Mouse (Mus musculus) kidney, postnatal 25 days (tissue): ENCODE data around the gene Wdr77.
A peak's percentile ranks its signal among the peaks of the same experiment; 100 is the strongest.
"Not testable (repeated sequence)": the region's sequence is repeated elsewhere in the genome, so short reads cannot be mapped to it uniquely, and the experiment has no call there.

Source experiments
- DNase-seq, 2 experiments: peaks; one replicate each; pipeline ENCODE4 v3.0.0; 2021; ENCODE audit warnings: mixed read lengths in 2 of 2

Wdr77 gene

GRCm38 (mm10) chr3:105957235-105957634, 1.9 kb upstream of the Wdr77 start:
- no peak for DNase-seq

DNA sequence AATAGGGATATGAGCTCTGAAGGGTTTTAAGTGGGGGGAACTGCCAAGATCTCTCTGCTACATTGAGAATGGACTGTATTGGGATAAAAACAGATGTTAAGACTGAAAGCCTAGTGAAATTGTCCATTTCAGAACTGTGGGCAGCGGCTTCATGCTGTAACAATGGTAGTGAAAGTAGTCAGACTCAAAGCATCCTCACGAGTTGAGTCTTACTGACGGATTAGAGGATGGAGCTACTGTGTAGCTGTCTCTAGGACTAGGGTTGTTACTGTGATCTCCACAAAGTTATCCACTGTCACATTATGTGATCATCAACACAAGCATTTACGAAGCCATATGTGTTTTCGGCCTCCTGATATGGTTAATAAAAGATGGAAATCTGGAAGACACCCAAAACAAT, 965 bp upstream of the Wdr77 start:
- no peak for DNase-seq

DNA sequence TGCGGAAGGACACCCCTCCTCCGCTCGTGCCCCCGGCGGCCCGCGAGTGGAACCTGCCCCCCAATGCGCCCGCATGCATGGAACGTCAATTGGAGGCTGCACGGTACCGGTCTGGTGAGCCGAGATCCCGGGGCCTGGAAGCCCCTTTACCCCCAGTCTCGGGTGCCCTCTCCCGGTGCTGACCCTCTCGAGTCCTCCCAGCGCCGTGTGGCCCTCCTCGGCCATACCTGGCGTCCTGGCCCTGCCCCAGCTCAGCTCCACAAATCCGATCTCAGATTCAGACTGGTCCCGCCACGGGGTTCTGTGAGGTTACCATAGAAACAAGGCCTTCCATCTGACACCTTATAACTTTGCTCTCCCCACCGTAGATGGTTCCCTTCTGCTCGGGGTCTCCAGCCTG, 416 bp downstream of the Wdr77 start:
- no peak for DNase-seq

DNA sequence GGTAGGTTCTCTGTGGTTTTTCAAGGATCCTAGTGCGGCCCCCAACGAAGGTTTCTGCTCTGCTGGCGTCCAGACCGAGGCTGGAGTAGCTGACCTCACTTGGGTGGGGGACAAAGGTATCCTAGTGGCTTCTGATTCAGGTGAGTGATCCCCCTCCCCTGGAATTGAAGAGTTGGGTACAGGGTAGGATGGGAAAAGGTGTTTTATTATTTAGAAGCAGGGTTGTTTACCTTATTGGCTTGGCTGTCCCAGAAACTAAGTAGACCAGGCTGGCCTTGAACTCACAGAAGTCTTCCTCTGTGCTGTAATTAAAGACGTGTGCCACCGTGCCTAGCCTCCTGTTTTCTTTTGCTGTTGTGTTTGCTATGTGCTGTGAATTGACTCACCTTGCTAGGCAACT, 830 bp downstream of the Wdr77 start, which contains the start of gene Atp5f1:
TSS of gene Atp5f1 (minus strand) at position 101 of the 400 bp plus-strand sequence.
- DNase-seq = no peak

DNA sequence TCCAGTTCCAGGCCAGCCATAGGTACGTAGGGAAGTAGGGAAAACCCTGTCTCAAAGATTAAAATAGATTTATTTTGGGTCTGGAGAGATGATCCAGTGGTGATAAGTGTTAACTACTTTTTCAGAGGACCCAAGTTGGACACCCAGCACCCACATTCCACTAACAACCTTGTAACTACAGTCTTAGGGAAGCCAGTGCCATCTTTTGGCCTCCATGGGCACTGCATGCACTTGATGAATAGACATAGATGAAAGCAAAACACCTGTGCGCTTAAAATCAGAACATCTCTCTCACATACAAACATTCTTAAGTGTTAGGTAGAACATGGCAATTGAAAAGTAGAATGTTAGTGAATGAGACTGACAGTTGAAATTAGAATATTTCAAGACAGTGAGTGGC, 1.5 kb downstream of the Wdr77 start:
- DNase-seq = peak; percentile 10 to 31

- DNase-seq = no peak
These were observed 12.8 kb downstream of the Wdr77 start for GRCm38 (mm10) chr3:105971831-105972446.

- no peak for DNase-seq
These were observed 14.2 kb downstream of the Wdr77 start, which contains the start of gene Ovgp1 for GRCm38 (mm10) chr3:105973411-105973810. TSS of gene Ovgp1 (plus strand) at chr3:105973711.

DNA sequence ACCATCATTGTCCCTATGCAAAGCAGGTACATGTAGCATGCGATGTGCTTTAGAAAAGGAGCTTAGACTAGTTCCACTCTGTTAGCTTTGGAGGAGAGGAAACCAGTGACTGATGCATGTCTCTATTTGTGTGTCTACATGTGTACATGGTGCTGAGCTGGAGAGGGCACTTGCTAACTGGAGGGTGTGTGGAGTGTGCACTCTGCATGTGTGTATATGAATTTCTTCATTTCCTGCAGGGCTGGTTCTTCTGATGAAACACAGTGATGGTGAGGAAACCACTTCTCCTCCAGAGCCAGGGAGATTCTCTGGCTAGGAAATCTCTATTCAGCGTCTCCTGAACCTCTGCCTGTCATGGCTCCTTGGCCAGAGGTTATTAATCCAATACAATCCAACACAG, 15.0 kb downstream of the Wdr77 start:
- no peak for DNase-seq

DNA sequence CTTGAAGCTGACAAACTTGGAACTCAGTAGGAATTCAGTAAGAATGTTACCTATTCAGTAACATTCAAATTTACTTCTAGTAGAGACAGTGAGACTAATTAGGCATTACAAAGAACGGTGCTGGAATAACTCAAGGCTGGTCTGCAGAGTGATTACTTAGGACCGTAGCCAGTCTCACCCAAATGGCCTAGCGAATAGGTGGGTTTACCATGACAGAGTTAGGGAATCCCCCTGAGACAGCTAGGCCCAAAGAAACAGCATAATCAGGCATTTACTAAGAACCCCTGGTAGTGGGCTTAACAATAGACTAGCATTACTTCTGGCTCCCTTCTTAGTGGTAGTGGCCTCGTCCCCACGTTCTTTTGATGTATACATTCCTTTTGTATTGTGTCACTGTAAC, 30.4 kb downstream of the Wdr77 start:
- DNase-seq = not testable (repeated sequence)

DNA sequence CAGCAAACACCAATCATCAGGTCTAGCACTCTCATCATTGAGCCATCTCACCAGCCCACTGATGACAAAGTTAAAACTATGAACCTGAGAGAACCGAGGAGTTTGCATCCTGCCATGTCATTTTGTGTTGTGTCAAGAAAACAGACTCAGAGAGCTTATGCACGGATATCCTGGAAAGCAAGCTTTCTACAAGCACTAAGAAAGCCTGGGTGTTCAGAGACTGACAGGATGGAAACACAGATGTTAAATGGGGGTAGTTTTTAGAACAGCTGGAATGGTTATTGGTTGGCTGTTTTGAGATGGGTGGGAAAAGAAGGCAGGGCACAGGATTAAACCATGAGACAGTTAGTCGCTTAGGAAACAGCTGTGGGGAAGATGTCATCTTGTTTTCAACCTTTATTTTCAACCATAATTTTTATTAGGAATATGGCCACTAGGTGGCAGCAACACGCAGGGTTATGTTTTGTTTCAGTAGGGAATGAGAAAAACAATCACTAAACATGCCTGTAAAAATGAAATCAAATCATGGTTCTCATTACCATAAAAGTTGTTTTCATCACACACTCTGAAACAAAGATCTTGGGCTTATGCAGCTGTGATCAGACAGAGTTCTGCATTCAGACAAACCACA, 32.6 kb downstream of the Wdr77 start:
- peak in 1 of 2 experiments; percentile 70 for DNase-seq

DNA sequence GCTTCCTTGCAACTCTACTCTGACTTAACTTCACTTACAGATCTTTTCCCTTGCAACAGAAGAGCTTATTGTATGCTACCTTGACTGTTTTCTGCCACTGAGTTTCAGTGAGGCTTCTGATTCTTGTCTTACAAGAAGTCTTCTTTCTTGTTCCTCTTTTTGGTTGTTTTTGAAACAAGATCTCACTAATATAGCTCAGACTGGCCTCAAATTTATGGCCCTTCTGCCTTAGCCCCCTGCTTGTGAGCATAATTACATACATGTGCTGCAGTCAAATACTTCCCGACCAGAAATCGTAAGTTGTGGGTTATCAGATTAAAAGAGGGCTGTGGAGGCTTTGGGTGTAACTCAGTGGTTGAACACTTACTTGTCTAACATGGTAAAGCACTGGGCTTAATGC, 35.6 kb downstream of the Wdr77 start:
- no peak for DNase-seq

DNA sequence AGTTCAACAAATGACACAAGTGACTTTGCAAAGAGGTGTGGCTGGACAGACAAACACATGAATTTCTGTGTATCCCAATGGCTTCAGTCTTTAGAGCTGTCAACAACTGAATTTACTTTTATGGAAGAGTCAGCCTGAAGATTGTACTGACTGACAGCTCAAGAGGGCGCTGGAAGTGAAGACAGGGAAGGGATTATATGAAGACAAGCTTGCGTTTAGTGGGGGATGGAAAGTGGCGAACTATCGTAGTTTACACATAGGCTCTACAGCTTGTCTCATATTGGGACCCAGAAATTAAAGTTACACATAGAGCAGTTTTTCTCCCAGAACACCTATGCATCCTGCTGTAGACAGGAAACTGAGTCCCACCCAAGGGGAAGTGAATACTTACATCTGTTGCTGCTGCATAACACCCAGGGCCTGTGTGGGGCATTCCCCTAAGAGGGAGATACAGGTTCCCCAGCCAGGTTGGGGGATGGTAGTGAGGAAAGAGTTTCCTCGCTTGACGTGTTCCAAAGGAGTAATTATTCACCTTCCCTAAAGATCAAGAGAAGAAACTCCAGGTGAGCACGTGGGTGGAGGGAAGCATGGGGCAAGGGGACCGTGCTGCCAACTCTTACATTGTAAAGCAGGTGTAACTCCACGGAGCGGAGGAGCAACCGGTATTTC, 41.7 kb downstream of the Wdr77 start:
- no peak for DNase-seq

DNA sequence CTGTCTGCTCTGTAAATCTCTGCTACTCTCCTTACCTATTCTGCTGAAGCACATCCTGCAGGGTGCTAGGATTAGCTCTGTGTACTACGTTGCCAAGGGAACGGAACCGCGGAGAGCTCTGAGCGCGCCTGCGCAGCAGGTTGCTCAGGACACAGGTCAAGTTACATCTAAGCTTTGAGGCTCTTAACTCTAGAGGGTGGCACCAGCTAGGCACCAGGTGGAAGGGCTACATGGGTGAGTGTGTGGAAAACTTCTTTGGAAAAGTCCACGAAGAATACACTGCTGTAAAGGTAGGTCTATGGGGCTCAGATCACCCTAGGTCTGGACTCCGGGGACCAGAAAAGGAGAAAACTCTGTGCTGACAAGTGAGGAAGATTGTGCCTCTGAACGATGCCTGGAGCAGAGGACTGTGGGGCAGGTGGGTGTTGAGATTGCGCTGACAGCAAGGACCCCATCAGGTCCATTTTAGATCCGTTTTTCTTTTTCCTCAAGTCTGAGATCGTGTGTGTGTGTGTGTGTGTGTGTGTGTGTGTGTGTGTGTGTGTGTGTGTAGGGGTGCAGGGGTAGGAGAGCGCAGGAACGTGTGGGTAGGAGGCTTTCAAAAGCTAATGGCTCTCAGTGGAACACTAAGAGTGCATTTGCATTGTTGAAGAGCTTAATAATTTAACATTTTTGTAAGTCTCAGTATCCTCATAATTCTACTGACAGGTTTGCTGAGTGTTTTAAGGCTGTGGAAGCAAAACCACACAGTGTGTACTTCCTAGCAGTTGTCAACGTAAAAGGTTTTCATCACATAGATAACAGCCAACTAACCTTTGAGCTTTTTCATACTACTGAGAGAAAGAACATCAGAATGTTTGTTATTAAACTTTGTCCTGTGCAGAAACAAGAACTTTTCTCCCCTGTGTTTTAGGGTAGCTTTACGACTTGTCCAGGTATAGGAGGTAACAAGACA, 42.5 kb downstream of the Wdr77 start:
- peak; percentile 34 to 66 for DNase-seq

DNA sequence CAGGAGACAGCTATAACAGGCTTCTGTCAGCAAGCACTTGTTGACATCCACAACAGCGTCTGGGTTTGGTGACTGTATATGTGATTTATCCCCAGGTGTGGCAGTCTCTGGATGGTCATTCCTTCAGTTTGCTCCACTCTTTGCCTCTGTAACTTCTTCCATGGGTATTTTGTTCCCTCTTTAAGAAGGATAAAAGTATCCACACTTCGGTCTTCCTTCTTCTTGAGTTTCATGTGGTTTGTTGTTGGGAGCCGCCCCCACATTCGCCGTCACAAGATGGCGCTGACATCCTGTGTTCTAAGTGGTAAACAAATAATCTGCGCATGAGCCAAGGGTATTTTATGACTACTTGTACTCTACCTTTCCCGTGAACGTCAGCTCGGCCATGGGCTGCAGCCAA, 44.2 kb downstream of the Wdr77 start:
- not testable (repeated sequence) for DNase-seq

- no peak for DNase-seq
These were observed 55.4 kb downstream of the Wdr77 start, which contains the start of gene Pifo for GRCm38 (mm10) chr3:106014546-106014945. TSS of gene Pifo (minus strand) at chr3:106014646.
